Mouse (Mus musculus): ENCODE measurements around the gene Med15.

- TF ChIP-seq CTCF (IDR thresholded peaks at IDR 0.05; ENCODE audit: extremely low read depth, insufficient read length, insufficient replicate concordance, low read depth, low read length), result no peak
- no peak for TF ChIP-seq POLR2A (IDR thresholded peaks at IDR 0.05; ENCODE audit: low read depth, low read length)
Measured at GRCm38 (mm10) chr16:17758902-17759301, 26.2 kb upstream of the Med15 start.
